Mouse (Mus musculus) testis, adult 2 months (tissue): ENCODE measurements at regions not wholly inside any gene's neighbourhood (a gene's known extent, or its start where the extent isn't known, plus 50 kb on each side); places are given as distances from the start of the nearest gene placed in this dataset.

Source experiments
- CTCF ChIP-seq: fragments of 200-500 bp; IDR thresholded peaks from 2 replicates; pipeline ENCODE4 v1.5.1; 2012; ENCODE audit warnings: low read depth, mild to moderate bottlenecking, inconsistent platforms, low read length, moderate library complexity; ENCODE audit not compliant: control insufficient read depth, insufficient read depth, insufficient replicate concordance
- POLR2A ChIP-seq: fragments of 200-500 bp; IDR thresholded peaks from 2 replicates; pipeline ENCODE4 v1.6.1; 2012; ENCODE audit warnings: low read depth, mild to moderate bottlenecking, inconsistent platforms, low read length, moderate library complexity; ENCODE audit not compliant: control insufficient read depth

- no peak for TF ChIP-seq CTCF
- no peak for TF ChIP-seq POLR2A
Observed at GRCm38 (mm10) chr12:15260907-15261415, 555.8 kb downstream of the Trib2 start.
